Mouse (Mus musculus) embryonic fibroblast, embryonic 13.5 days (primary cell): ENCODE data around the gene Wdfy3.

Experiments used
- CTCF ChIP-seq: IDR thresholded peaks from 2 replicates; pipeline ENCODE4 v1.5.1; 2011; ENCODE audit warnings: mild to moderate bottlenecking, control low read depth, low read length, moderate library complexity, borderline replicate concordance; ENCODE audit not compliant: insufficient read depth
- POLR2A ChIP-seq: IDR thresholded peaks from 2 replicates; pipeline ENCODE4 v1.6.1; 2011; ENCODE audit warnings: low read depth, mild to moderate bottlenecking, control low read depth, low read length, moderate library complexity

GRCm38 (mm10) chr5:101854667-101855066 lies 215.1 kb downstream of the Wdfy3 start:
- TF ChIP-seq POLR2A (no peak), CTCF (no peak)
